Mouse (Mus musculus): ENCODE results near the gene Cubn. TPM values are rescaled to one million over a fixed set of nuclear protein-coding genes. Genes with fewer than 3 reads are reported as not detected.
A peak's percentile ranks its signal among the peaks of the same experiment; 100 is the strongest.

Cubn gene
- total RNA-seq, 2 experiments from 2014 or later: not detected

GRCm38 (mm10) chr2:13372256-13372824 is 119.3 kb downstream of the Cubn start:
- ATAC-seq (replicated peaks; ENCODE audit: low FRiP score, poor library complexity, severe bottlenecking): no peak

- no peak for ATAC-seq (replicated peaks; ENCODE audit: low FRiP score, poor library complexity, severe bottlenecking)
Observed at GRCm38 (mm10) chr2:13371797-13372170, 119.8 kb downstream of the Cubn start.

DNA sequence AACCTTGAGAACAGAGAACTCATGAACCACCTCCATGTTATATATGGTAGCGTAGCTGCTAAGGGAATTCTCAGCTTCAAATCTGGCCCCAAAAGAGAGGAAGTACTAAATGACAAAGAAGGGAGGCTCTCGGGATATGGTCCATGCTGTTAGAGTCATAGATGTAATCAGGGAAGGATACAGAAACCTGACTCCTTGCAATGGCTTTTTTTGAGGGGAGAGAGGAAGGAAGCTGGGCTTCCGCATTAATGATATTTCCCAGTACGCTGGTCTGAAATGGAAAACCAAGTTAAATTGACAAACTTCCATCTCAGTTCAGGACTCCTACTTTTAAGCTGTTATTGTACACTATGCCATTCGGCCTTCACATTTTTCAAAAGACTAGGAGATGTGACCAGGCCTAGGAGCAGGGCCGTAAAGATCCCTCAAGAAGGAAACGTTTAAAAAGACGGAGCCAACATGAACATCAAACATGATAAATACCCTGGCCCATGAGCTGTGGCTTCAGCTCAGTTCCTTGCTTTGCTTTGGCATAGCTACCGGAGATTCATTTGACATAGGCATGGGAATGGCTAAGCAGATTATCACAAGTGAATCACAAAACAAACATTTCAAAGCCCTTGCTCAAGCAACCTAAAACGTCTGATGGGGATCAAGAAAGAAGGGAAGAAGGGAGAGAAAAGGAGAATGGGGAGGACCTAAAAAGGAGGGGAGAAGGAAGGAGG is 120.4 kb downstream of the Cubn start:
- ATAC-seq (replicated peaks; ENCODE audit: low FRiP score, poor library complexity, severe bottlenecking): no peak

- no peak for ATAC-seq (replicated peaks; ENCODE audit: low FRiP score, poor library complexity, severe bottlenecking)
Observed at GRCm38 (mm10) chr2:13370556-13370955, 121.1 kb downstream of the Cubn start.

GRCm38 (mm10) chr2:13368517-13368916 is 123.1 kb downstream of the Cubn start:
- no peak for ATAC-seq (replicated peaks; ENCODE audit: low FRiP score, poor library complexity, severe bottlenecking)

- no peak for ATAC-seq (replicated peaks; ENCODE audit: low FRiP score, poor library complexity, severe bottlenecking)
Observed at GRCm38 (mm10) chr2:13357885-13358552, 133.6 kb downstream of the Cubn start.

GRCm38 (mm10) chr2:13352775-13353174 is 138.8 kb downstream of the Cubn start:
- ATAC-seq (replicated peaks; ENCODE audit: low FRiP score, poor library complexity, severe bottlenecking): no peak

DNA sequence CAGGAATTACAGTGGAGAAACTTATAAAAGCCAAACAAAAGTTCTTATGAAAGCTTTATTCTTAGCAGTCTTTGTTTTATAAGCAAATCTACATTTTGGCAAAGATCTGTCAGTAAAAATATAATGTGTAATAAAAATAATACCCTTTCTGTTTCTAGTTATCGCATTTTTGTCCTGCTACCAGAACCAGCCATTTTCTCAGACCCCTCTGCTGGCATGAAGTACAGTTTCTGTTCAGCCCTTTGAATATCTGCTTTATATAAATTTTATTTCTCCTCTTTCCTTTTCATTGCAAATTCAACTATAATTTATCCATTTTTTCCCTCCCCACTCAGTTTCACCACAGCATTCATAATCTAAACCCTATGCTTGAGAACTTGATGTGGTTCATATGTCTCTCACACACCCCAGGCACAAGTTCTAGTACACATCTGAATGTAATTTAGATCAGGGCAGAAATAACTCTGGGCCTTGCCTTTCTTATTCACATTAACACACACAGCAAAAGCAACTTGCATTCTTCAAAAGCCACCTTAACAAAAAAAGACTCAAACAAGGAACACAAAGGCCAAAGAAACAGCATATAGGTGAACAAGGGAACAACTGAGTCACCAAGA is 139.4 kb downstream of the Cubn start:
- ATAC-seq (replicated peaks; ENCODE audit: low FRiP score, poor library complexity, severe bottlenecking): no peak

- no peak for ATAC-seq (replicated peaks; ENCODE audit: low FRiP score, poor library complexity, severe bottlenecking)
Observed at GRCm38 (mm10) chr2:13342325-13342926, 149.2 kb downstream of the Cubn start.

GRCm38 (mm10) chr2:13335446-13335845 is 156.2 kb downstream of the Cubn start:
- ATAC-seq (replicated peaks; ENCODE audit: low FRiP score, poor library complexity, severe bottlenecking): no peak

DNA sequence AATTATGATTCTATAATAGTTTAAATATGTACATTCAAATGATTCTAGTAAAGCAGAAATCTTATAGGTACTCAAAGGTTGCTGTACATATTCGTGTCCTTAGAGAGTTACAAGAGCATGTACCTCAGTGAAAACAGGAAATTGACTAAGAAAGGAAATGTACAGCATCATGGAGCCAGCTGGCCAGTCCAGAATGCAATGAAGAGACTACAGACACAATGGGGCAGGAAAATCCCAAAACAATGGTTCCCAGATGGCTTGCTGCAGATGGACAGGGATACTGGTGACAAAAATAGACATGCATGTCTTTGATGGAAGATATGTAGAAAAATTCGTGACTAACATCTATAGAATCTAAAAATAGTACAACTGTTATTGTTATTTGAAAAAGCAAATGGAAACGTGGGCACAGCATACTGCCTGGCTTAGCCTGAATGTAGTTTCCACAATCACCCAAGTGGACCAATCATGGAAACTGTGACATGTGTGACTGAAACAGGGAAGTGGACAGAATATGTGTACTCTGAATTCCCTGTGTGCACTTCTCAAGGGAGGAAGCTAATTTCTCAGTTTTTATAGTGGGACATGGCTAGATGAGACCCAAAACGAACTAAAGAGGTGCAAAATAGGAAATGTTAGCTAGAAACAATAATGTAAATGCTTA is 161.7 kb downstream of the Cubn start:
- ATAC-seq (replicated peaks; ENCODE audit: low FRiP score, poor library complexity, severe bottlenecking): no peak

- no peak for ATAC-seq (replicated peaks; ENCODE audit: low FRiP score, poor library complexity, severe bottlenecking)
Observed at GRCm38 (mm10) chr2:13303376-13303775, 188.2 kb downstream of the Cubn start.

- no peak for ATAC-seq (replicated peaks; ENCODE audit: low FRiP score, poor library complexity, severe bottlenecking)
Observed at GRCm38 (mm10) chr2:13299031-13299430, 192.6 kb downstream of the Cubn start.

DNA sequence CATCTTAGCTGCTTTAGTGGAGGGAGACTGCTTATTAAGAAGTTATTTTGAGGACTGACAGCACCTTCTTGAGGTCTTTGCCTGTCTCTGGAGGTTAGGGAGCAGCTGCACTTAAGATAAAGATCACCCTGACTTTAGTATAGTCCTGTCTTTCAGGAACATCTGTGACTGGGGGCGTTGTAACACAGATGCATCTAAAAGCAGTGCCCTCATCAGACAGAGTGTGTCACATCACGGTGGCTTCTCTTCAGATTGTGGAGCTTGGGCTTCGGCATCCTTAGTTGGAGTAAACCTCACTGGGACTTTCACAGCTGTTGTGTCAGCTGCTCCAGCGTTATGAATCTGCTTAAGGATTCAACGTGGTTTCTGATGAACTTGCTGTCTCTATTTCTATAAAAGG is 193.9 kb downstream of the Cubn start:
- ATAC-seq (replicated peaks; ENCODE audit: low FRiP score, poor library complexity, severe bottlenecking): no peak

DNA sequence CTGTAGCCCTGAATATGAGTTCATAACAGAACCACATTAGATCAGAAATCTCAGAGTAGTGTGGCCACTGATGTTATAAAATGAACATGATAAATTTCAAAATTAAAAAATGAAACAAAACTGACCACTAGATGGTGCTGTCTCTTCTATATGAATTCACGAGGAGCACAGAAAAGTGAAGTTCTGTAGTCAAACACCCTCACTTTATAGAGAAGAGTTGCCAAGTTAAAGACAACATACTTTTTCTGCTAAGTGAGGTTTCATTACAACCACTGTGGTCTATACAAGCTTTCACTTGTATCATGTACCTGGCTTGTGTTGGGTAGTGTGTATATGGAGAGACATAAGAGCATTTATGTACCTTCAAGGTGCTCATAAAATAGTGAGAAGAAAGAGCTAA is 201.0 kb downstream of the Cubn start:
- ATAC-seq (replicated peaks; ENCODE audit: low FRiP score, poor library complexity, severe bottlenecking): no peak

DNA sequence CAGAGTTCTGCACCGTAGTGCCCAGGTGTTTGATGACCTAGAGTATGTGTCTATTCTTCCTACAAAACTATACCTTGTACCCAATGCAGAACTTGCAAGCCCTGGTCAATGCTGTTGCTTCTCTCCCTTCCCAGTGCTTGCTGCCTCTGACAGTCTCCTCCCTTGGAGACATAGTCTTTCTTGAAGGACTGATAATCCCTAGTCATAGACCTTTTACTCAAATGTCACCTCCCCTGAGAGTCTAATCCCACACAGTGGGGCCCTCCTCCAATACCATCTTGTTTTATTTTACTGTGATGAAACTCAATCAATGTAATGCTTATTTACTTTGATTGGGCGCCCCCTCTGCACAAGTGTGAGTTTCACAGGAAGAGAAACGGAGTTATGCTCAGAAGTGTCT is 201.5 kb downstream of the Cubn start:
- ATAC-seq (replicated peaks; ENCODE audit: low FRiP score, poor library complexity, severe bottlenecking): no peak

DNA sequence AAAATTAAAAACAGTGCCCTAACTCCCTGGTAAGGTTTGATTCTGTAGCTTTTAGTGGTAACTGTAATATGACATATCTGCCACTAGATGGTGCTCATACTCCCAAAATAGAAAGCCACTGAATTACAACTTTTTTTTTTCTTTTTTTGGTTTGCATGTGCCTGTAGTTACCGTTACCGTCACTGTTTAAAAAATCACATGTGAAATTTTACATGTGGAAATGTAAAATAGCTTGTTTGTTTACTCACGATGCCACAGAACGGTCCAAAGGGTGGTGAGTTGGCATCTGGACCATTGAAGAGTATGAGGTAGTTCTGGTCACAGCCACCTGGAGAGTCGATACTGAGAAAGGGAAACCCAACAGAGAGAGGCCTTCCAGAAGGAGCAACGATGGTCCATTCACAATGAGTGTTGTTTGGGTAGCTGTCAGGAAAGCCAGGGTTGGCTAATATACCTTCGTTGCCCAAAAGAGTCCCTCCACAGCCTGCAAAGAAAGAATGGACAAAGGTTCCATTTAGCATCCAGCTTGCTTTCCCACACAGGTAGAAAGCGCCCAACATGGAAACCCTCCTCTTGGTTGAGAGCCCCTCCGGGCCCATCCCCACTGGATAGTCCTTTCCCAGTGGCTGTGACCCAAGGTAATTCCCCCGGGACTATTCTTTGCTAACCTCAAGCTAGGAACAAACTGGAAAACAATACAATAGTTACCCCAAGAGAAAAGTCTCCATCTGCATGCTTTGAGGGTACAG is 213.3 kb downstream of the Cubn start:
- peak; percentile 60; the same call in 1 of the 2 replicates for ATAC-seq (replicated peaks; ENCODE audit: low FRiP score, poor library complexity, severe bottlenecking)

DNA sequence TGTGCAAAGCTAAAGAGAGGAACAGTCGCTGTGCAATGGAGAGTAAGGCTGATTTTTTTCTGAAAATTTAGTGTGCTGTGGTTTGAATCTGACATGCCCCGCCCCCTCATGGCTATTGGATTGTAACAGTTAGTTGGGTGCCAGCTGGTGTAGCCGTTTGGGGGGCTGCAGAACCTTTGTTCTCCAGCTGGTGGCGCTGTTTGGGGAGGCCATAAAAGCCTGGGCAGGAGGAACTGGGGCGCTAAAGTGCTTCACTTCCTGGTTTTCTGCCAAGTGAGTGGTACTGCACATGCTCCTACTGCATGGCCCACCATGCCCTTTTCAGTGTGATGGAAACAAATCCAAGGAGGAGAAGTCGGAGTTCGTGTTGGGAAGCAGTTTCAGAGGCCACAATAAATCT is 215.7 kb downstream of the Cubn start:
- ATAC-seq (replicated peaks; ENCODE audit: low FRiP score, poor library complexity, severe bottlenecking): no peak

Data from erythroblast, adult 5-6 weeks (primary cell).